Mouse (Mus musculus) hindbrain, embryonic 15.5 days (tissue): Measurements from ENCODE around the gene Ctnnbl1. TPM values are rescaled to one million over a fixed set of nuclear protein-coding genes. Genes with fewer than 3 reads are reported as not detected.
A peak's percentile ranks its signal among the peaks of the same experiment; 100 is the strongest.

Experiments used
- ATAC-seq: fragments of 200-750 bp; cut with Nextera tagmentation; 2 replicates; pipeline ENCODE4 v1.8.0; 2017; ENCODE audit warnings: low read depth, moderate number of reproducible peaks, moderate TSS enrichment; ENCODE audit not compliant: low FRiP score
- H3K27ac ChIP-seq: fragments of 300-500 bp; sonication (generic); replicated peaks from 2 replicates; pipeline ENCODE4 v1.5.1; 2015; ENCODE audit warnings: mild to moderate bottlenecking, inconsistent platforms
- H3K27me3 ChIP-seq: fragments of 300-500 bp; sonication (generic); 2 replicates; pipeline ENCODE4 v1.6.1; 2015; ENCODE audit warnings: control low read depth, inconsistent platforms
- H3K36me3 ChIP-seq: fragments of 300-500 bp; sonication (generic); 2 replicates; pipeline ENCODE4 v1.6.1; 2015; ENCODE audit warnings: control low read depth, inconsistent platforms
- H3K4me1 ChIP-seq: fragments of 300-500 bp; sonication (generic); replicated peaks from 2 replicates; pipeline ENCODE4 v1.6.1; 2015; ENCODE audit warnings: control low read depth, inconsistent platforms
- H3K4me2 ChIP-seq: fragments of 300-500 bp; sonication (generic); 2 replicates; pipeline ENCODE4 v1.6.1; 2015; ENCODE audit warnings: moderate library complexity, mild to moderate bottlenecking, inconsistent platforms
- H3K4me3 ChIP-seq: fragments of 300-500 bp; sonication (generic); 2 replicates; pipeline ENCODE4 v1.5.1; 2015; ENCODE audit warnings: mild to moderate bottlenecking, inconsistent platforms
- H3K9ac ChIP-seq: fragments of 300-500 bp; sonication (generic); 2 replicates; pipeline ENCODE4 v1.6.1; 2015; ENCODE audit warnings: inconsistent platforms
- H3K9me3 ChIP-seq: fragments of 300-500 bp; sonication (generic); 2 replicates; pipeline ENCODE4 v1.6.1; 2016; ENCODE audit warnings: control low read depth, inconsistent platforms
- WGBS: fragments of 180-500 bp; shearing (Covaris S2); methylation state at CpG from one replicate; pipeline ENCODE4 v1.1.7; 2015; 5-methylcytosine and 5-hydroxymethylcytosine counted together
- polyA plus RNA-seq: library from polyadenylated mRNA; unstranded; fragments of >200 nt; fragmentation: Nextera tagmentation; extraction: Ambion mirVana; gene quantifications from 2 replicates; pipeline ENCODE4 v1.2.1, GENCODE M21; 2015

Ctnnbl1 gene
- polyA plus RNA-seq, 1 experiment from 2014 or later = 58.9 TPM

- H3K4me3 ChIP-seq = no peak overlapping the region
- 84% methylated on average over 2 of the region's 2 CpGs for WGBS
- no peaks in the 10 kb centered on the region for H3K36me3 ChIP-seq
- no peaks in the 10 kb centered on the region for H3K27me3 ChIP-seq
- peak overlapping the region; percentile 89 for H3K27ac ChIP-seq
- H3K9ac ChIP-seq = no peak overlapping the region
- no peak overlapping the region for H3K4me2 ChIP-seq
- no peaks in the 10 kb centered on the region for H3K9me3 ChIP-seq
- peaks cover 48% of the 10 kb centered on the region for H3K4me1 ChIP-seq
- no peak for ATAC-seq
Observed at GRCm38 (mm10) chr2:157800288-157800687, 63.1 kb downstream of the Ctnnbl1 start.

GRCm38 (mm10) chr2:157800746-157801501 lies 63.7 kb downstream of the Ctnnbl1 start:
- H3K27ac ChIP-seq = peak overlapping the region; percentile 89
- H3K4me2 ChIP-seq = peak overlapping the region; percentile 31
- no peaks in the 10 kb centered on the region for H3K27me3 ChIP-seq
- peak overlapping the region; percentile 30; the same call in 1 of the 2 replicates for H3K9ac ChIP-seq
- peak; percentile 85 for ATAC-seq
- no peak overlapping the region for H3K4me3 ChIP-seq
- peaks cover 54% of the 10 kb centered on the region for H3K4me1 ChIP-seq
- WGBS = 13% methylated on average over 11 of the region's 11 CpGs
- H3K9me3 ChIP-seq = no peaks in the 10 kb centered on the region
- no peaks in the 10 kb centered on the region for H3K36me3 ChIP-seq

GRCm38 (mm10) chr2:157801505-157802357 lies 64.5 kb downstream of the Ctnnbl1 start:
- H3K9ac ChIP-seq = peak overlapping the region; percentile 30
- no peaks in the 10 kb centered on the region for H3K27me3 ChIP-seq
- ATAC-seq = peak; percentile 49; the same call in 1 of the 2 replicates
- H3K36me3 ChIP-seq = no peaks in the 10 kb centered on the region
- peak overlapping the region; percentile 89 for H3K27ac ChIP-seq
- H3K4me2 ChIP-seq = peak overlapping the region; percentile 31
- peaks cover 61% of the 10 kb centered on the region for H3K4me1 ChIP-seq
- no peaks in the 10 kb centered on the region for H3K9me3 ChIP-seq
- H3K4me3 ChIP-seq = no peak overlapping the region
- whole genome bisulfite sequencing = 19% methylated on average over 8 of the region's 8 CpGs

- 61% methylated on average over 5 of the region's 5 CpGs for WGBS
- peaks cover 68% of the 10 kb centered on the region for H3K4me1 ChIP-seq
- no peaks in the 10 kb centered on the region for H3K27me3 ChIP-seq
- no peak overlapping the region for H3K4me3 ChIP-seq
- ATAC-seq = no peak
- H3K9ac ChIP-seq = no peak overlapping the region
- no peaks in the 10 kb centered on the region for H3K9me3 ChIP-seq
- no peaks in the 10 kb centered on the region for H3K36me3 ChIP-seq
- no peak overlapping the region for H3K4me2 ChIP-seq
- peak overlapping the region; percentile 89 for H3K27ac ChIP-seq
Observed at GRCm38 (mm10) chr2:157802666-157803065, 65.5 kb downstream of the Ctnnbl1 start.

- Histone ChIP-seq H3K9me3 (no peaks in the 10 kb centered on the region), H3K4me1 (peaks cover 79% of the 10 kb centered on the region), H3K4me2 (no peak overlapping the region), H3K27ac (peak overlapping the region; percentile 56), H3K4me3 (no peak overlapping the region), H3K36me3 (no peaks in the 10 kb centered on the region), H3K27me3 (no peaks in the 10 kb centered on the region), H3K9ac (no peak overlapping the region)
- WGBS = 50% methylated on average over 3 of the region's 3 CpGs
- no peak for ATAC-seq
Observed at GRCm38 (mm10) chr2:157804388-157804787, 67.2 kb downstream of the Ctnnbl1 start.

- H3K4me2 ChIP-seq = no peak overlapping the region
- H3K9ac ChIP-seq = no peak overlapping the region
- H3K27ac ChIP-seq = peak overlapping the region; percentile 56
- no peaks in the 10 kb centered on the region for H3K27me3 ChIP-seq
- H3K9me3 ChIP-seq = no peaks in the 10 kb centered on the region
- WGBS = 39% methylated on average over 3 of the region's 3 CpGs
- ATAC-seq = no peak
- H3K4me1 ChIP-seq = peaks cover 79% of the 10 kb centered on the region
- H3K4me3 ChIP-seq = no peak overlapping the region
- no peaks in the 10 kb centered on the region for H3K36me3 ChIP-seq
Observed at GRCm38 (mm10) chr2:157805091-157805490, 67.9 kb downstream of the Ctnnbl1 start.

- Histone ChIP-seq H3K4me2 (no peak overlapping the region), H3K4me1 (peaks cover 60% of the 10 kb centered on the region), H3K27ac (peak overlapping the region; percentile 46), H3K9me3 (no peaks in the 10 kb centered on the region), H3K4me3 (no peak overlapping the region), H3K9ac (no peak overlapping the region), H3K27me3 (no peaks in the 10 kb centered on the region), H3K36me3 (no peaks in the 10 kb centered on the region)
- 62% methylated on average over 4 of the region's 4 CpGs for WGBS
- ATAC-seq = no peak
Observed at GRCm38 (mm10) chr2:157807076-157807475, 69.9 kb downstream of the Ctnnbl1 start.

- Histone ChIP-seq H3K9ac (no peak overlapping the region), H3K4me3 (no peak overlapping the region), H3K4me1 (peaks cover 52% of the 10 kb centered on the region), H3K27ac (peak overlapping the region; percentile 46), H3K4me2 (no peak overlapping the region), H3K27me3 (no peaks in the 10 kb centered on the region), H3K36me3 (0 out of 2 replicates have a peak, but pooled peaks cover 5% of the 10 kb centered on the region), H3K9me3 (no peaks in the 10 kb centered on the region)
- WGBS = 56% methylated on average over 7 of the region's 7 CpGs
- no peak for ATAC-seq
Observed at GRCm38 (mm10) chr2:157807621-157808367, 70.6 kb downstream of the Ctnnbl1 start.

- WGBS = 57% methylated on average over 7 of the region's 7 CpGs
- H3K9ac ChIP-seq = no peak overlapping the region
- no peak for ATAC-seq
Observed at GRCm38 (mm10) chr2:157808368-157808923, 71.2 kb downstream of the Ctnnbl1 start.

GRCm38 (mm10) chr2:157809341-157809740 lies 72.1 kb downstream of the Ctnnbl1 start:
- ATAC-seq = no peak
- Histone ChIP-seq H3K27me3 (no peaks in the 10 kb centered on the region), H3K9me3 (no peaks in the 10 kb centered on the region), H3K4me2 (no peak overlapping the region), H3K27ac (no peak overlapping the region), H3K9ac (no peak overlapping the region), H3K36me3 (0 out of 2 replicates have a peak, but pooled peaks cover 5% of the 10 kb centered on the region), H3K4me3 (no peak overlapping the region), H3K4me1 (peaks cover 46% of the 10 kb centered on the region)
- 84% methylated on average over 6 of the region's 6 CpGs for WGBS

More at GRCm38 (mm10) chr2:157808368-157808923, 71.2 kb downstream of the Ctnnbl1 start:
- H3K4me3 ChIP-seq = no peak overlapping the region
- peaks cover 49% of the 10 kb centered on the region for H3K4me1 ChIP-seq
- H3K4me2 ChIP-seq = no peak overlapping the region
- H3K27me3 ChIP-seq = no peaks in the 10 kb centered on the region
- no peaks in the 10 kb centered on the region for H3K9me3 ChIP-seq
- 0 out of 2 replicates have a peak overlapping the region, but pooled peaks have one; percentile 18 for H3K27ac ChIP-seq
- H3K36me3 ChIP-seq = 0 out of 2 replicates have a peak, but pooled peaks cover 5% of the 10 kb centered on the region

GRCm38 (mm10) chr2:157810749-157811148 lies 73.5 kb downstream of the Ctnnbl1 start:
- no peak for ATAC-seq
- H3K27ac ChIP-seq = no peak overlapping the region
- no peak overlapping the region for H3K4me2 ChIP-seq
- 86% methylated on average over 1 of the region's 1 CpGs for WGBS
- peaks cover 35% of the 10 kb centered on the region for H3K4me1 ChIP-seq
- no peak overlapping the region for H3K4me3 ChIP-seq
- no peak overlapping the region for H3K9ac ChIP-seq
- H3K9me3 ChIP-seq = no peaks in the 10 kb centered on the region
- no peaks in the 10 kb centered on the region for H3K27me3 ChIP-seq
- 0 out of 2 replicates have a peak, but pooled peaks cover 5% of the 10 kb centered on the region for H3K36me3 ChIP-seq
